Mouse (Mus musculus): ENCODE data around the gene Srxn1. TPM values are rescaled to one million over a fixed set of nuclear protein-coding genes. Genes with fewer than 3 reads are reported as not detected.

Gene Srxn1
- polyA plus RNA-seq, 1 experiment from 2014 or later = 9.4 TPM

- no peak overlapping the region for H3K9ac ChIP-seq
- no peak for ATAC-seq (ENCODE audit: low FRiP score, low read depth)
- no peak overlapping the region for H3K4me2 ChIP-seq (replicated peaks)
- H3K9me3 ChIP-seq = no peaks in the 10 kb centered on the region
- H3K27ac ChIP-seq = no peak overlapping the region
- H3K4me1 ChIP-seq = peaks cover 30% of the 10 kb centered on the region
- H3K36me3 ChIP-seq = 0 out of 2 replicates have a peak, but pooled peaks cover 2% of the 10 kb centered on the region
- no peak overlapping the region for H3K4me3 ChIP-seq
- peaks cover 23% of the 10 kb centered on the region for H3K27me3 ChIP-seq
- 61% methylated on average over 2 of the region's 2 CpGs for WGBS
Observed at GRCm38 (mm10) chr2:152111311-152111710, 6.0 kb downstream of the Srxn1 start.

- Histone ChIP-seq H3K4me1 (peaks cover 30% of the 10 kb centered on the region), H3K4me2 (replicated peaks) (no peak overlapping the region), H3K9ac (no peak overlapping the region), H3K27ac (no peak overlapping the region), H3K4me3 (no peak overlapping the region), H3K9me3 (no peaks in the 10 kb centered on the region), H3K27me3 (peaks cover 23% of the 10 kb centered on the region), H3K36me3 (0 out of 2 replicates have a peak, but pooled peaks cover 2% of the 10 kb centered on the region)
- ATAC-seq (ENCODE audit: low FRiP score, low read depth) = peak; percentile 81
- WGBS = 10% methylated on average over 7 of the region's 7 CpGs
Observed at GRCm38 (mm10) chr2:152111920-152112319, 6.6 kb downstream of the Srxn1 start.

GRCm38 (mm10) chr2:152112490-152112889 is 7.2 kb downstream of the Srxn1 start:
- Histone ChIP-seq H3K27me3 (peaks cover 23% of the 10 kb centered on the region), H3K9me3 (no peaks in the 10 kb centered on the region), H3K4me1 (peaks cover 30% of the 10 kb centered on the region), H3K9ac (no peak overlapping the region), H3K36me3 (0 out of 2 replicates have a peak, but pooled peaks cover 2% of the 10 kb centered on the region), H3K4me2 (replicated peaks) (no peak overlapping the region), H3K27ac (no peak overlapping the region), H3K4me3 (no peak overlapping the region)
- ATAC-seq (ENCODE audit: low FRiP score, low read depth) = no peak
- WGBS = 81% methylated on average over 5 of the region's 5 CpGs

GRCm38 (mm10) chr2:152112970-152113369 is 7.7 kb downstream of the Srxn1 start:
- ATAC-seq (ENCODE audit: low FRiP score, low read depth) = no peak
- Histone ChIP-seq H3K4me2 (replicated peaks) (no peak overlapping the region), H3K36me3 (0 out of 2 replicates have a peak, but pooled peaks cover under 1% of the 10 kb centered on the region), H3K27me3 (peaks cover 23% of the 10 kb centered on the region), H3K27ac (no peak overlapping the region), H3K9me3 (no peaks in the 10 kb centered on the region), H3K4me1 (peaks cover 30% of the 10 kb centered on the region), H3K4me3 (no peak overlapping the region), H3K9ac (no peak overlapping the region)
- WGBS = 52% methylated on average over 10 of the region's 10 CpGs

GRCm38 (mm10) chr2:152114057-152114975 is 9.0 kb downstream of the Srxn1 start:
- H3K27ac ChIP-seq = no peak overlapping the region
- peaks cover 23% of the 10 kb centered on the region for H3K27me3 ChIP-seq
- WGBS = 11% methylated on average over 35 of the region's 36 CpGs
- no peak overlapping the region for H3K9ac ChIP-seq
- H3K4me2 ChIP-seq (replicated peaks) = peak overlapping the region; percentile 65
- ATAC-seq (ENCODE audit: low FRiP score, low read depth) = peak; percentile 53
- peaks cover 32% of the 10 kb centered on the region for H3K4me1 ChIP-seq
- no peaks in the 10 kb centered on the region for H3K36me3 ChIP-seq
- H3K9me3 ChIP-seq = no peaks in the 10 kb centered on the region
- H3K4me3 ChIP-seq = peak overlapping the region; percentile 34

GRCm38 (mm10) chr2:152117694-152118093 is 12.4 kb downstream of the Srxn1 start:
- no peak overlapping the region for H3K4me3 ChIP-seq
- no peak overlapping the region for H3K27ac ChIP-seq
- H3K27me3 ChIP-seq = peaks cover 23% of the 10 kb centered on the region
- H3K36me3 ChIP-seq = no peaks in the 10 kb centered on the region
- H3K9me3 ChIP-seq = no peaks in the 10 kb centered on the region
- no peak for ATAC-seq (ENCODE audit: low FRiP score, low read depth)
- H3K4me2 ChIP-seq (replicated peaks) = no peak overlapping the region
- WGBS = 83% methylated on average over 7 of the region's 7 CpGs
- no peak overlapping the region for H3K9ac ChIP-seq
- peaks cover 36% of the 10 kb centered on the region for H3K4me1 ChIP-seq

GRCm38 (mm10) chr2:152119228-152119865 is 14.0 kb downstream of the Srxn1 start:
- no peaks in the 10 kb centered on the region for H3K36me3 ChIP-seq
- 32% methylated on average over 6 of the region's 6 CpGs for WGBS
- H3K4me1 ChIP-seq = peaks cover 25% of the 10 kb centered on the region
- H3K27me3 ChIP-seq = peaks cover 18% of the 10 kb centered on the region
- no peaks in the 10 kb centered on the region for H3K9me3 ChIP-seq
- ATAC-seq (ENCODE audit: low FRiP score, low read depth) = no peak
- no peak overlapping the region for H3K9ac ChIP-seq
- H3K27ac ChIP-seq = no peak overlapping the region
- no peak overlapping the region for H3K4me3 ChIP-seq
- H3K4me2 ChIP-seq (replicated peaks) = no peak overlapping the region

- ATAC-seq (ENCODE audit: low FRiP score, low read depth) = no peak
- H3K9me3 ChIP-seq = no peaks in the 10 kb centered on the region
- no peak overlapping the region for H3K27ac ChIP-seq
- H3K9ac ChIP-seq = no peak overlapping the region
- H3K36me3 ChIP-seq = no peaks in the 10 kb centered on the region
- H3K4me1 ChIP-seq = peaks cover 6% of the 10 kb centered on the region; the same call in 1 of the 2 replicates
- 72% methylated on average over 9 of the region's 9 CpGs for whole genome bisulfite sequencing
- H3K27me3 ChIP-seq = no peaks in the 10 kb centered on the region
- no peak overlapping the region for H3K4me2 ChIP-seq (replicated peaks)
- no peak overlapping the region for H3K4me3 ChIP-seq
Observed at GRCm38 (mm10) chr2:152122896-152123295, 17.6 kb downstream of the Srxn1 start.

GRCm38 (mm10) chr2:152128597-152128996 is 23.3 kb downstream of the Srxn1 start:
- H3K9ac ChIP-seq = no peak overlapping the region
- H3K36me3 ChIP-seq = no peaks in the 10 kb centered on the region
- H3K4me1 ChIP-seq = peaks cover 17% of the 10 kb centered on the region
- no peak overlapping the region for H3K4me2 ChIP-seq (replicated peaks)
- no peaks in the 10 kb centered on the region for H3K27me3 ChIP-seq
- no peak overlapping the region for H3K4me3 ChIP-seq
- 68% methylated on average over 2 of the region's 2 CpGs for WGBS
- no peak for ATAC-seq (ENCODE audit: low FRiP score, low read depth)
- H3K9me3 ChIP-seq = no peaks in the 10 kb centered on the region
- H3K27ac ChIP-seq = no peak overlapping the region

- WGBS = 72% methylated on average over 3 of the region's 3 CpGs
- no peak overlapping the region for H3K4me2 ChIP-seq (replicated peaks)
- no peak overlapping the region for H3K27ac ChIP-seq
- H3K9me3 ChIP-seq = no peaks in the 10 kb centered on the region
- H3K27me3 ChIP-seq = no peaks in the 10 kb centered on the region
- no peak overlapping the region for H3K9ac ChIP-seq
- H3K4me1 ChIP-seq = peaks cover 17% of the 10 kb centered on the region
- no peaks in the 10 kb centered on the region for H3K36me3 ChIP-seq
- ATAC-seq (ENCODE audit: low FRiP score, low read depth) = no peak
- no peak overlapping the region for H3K4me3 ChIP-seq
Observed at GRCm38 (mm10) chr2:152129778-152130177, 24.5 kb downstream of the Srxn1 start.

GRCm38 (mm10) chr2:152132016-152132415 is 26.7 kb downstream of the Srxn1 start:
- Histone ChIP-seq H3K4me2 (replicated peaks) (0 out of 2 replicates have a peak overlapping the region, but pooled peaks have one; percentile 1), H3K4me3 (no peak overlapping the region), H3K9me3 (no peaks in the 10 kb centered on the region), H3K4me1 (peaks cover 17% of the 10 kb centered on the region), H3K36me3 (no peaks in the 10 kb centered on the region), H3K9ac (no peak overlapping the region), H3K27me3 (no peaks in the 10 kb centered on the region), H3K27ac (no peak overlapping the region)
- WGBS = 23% methylated on average over 9 of the region's 9 CpGs
- no peak for ATAC-seq (ENCODE audit: low FRiP score, low read depth)

- Histone ChIP-seq H3K27me3 (no peaks in the 10 kb centered on the region), H3K9me3 (no peaks in the 10 kb centered on the region), H3K4me2 (replicated peaks) (no peak overlapping the region), H3K4me3 (no peak overlapping the region), H3K36me3 (no peaks in the 10 kb centered on the region), H3K9ac (no peak overlapping the region), H3K27ac (no peak overlapping the region), H3K4me1 (peaks cover 17% of the 10 kb centered on the region)
- no peak for ATAC-seq (ENCODE audit: low FRiP score, low read depth)
- 64% methylated on average over 8 of the region's 8 CpGs for WGBS
Observed at GRCm38 (mm10) chr2:152132691-152133090, 27.4 kb downstream of the Srxn1 start.
